Mouse (Mus musculus): ENCODE measurements at regions not wholly inside any gene's neighbourhood (a gene's known extent, or its start where the extent isn't known, plus 50 kb on each side); places are given as distances from the start of the nearest gene placed in this dataset.
A peak's percentile ranks its signal among the peaks of the same experiment; 100 is the strongest.
"Not testable (repeated sequence)": the region's sequence is repeated elsewhere in the genome, so short reads cannot be mapped to it uniquely, and the experiment has no call there.

DNA sequence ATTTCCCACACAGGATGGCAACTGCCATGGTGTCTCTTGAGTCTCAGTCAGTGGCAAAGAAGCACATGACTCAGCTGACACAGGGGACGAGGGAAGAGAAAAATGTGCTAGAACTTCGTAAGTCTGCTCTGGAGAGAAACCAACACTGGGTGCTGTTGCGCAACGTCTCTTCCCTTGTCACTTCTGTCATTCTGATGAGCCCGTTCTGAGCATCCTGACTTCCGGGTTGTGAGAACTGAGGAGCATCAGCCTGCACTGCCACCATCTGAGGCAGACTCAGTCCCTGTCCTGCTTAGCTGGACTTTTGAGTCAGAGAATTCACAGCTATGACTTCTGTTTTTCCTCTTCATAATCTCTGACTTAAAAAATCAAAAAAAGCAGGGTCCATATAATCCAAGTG lies 468.9 kb upstream of the Cdh5 start:
- DNase-seq (ENCODE audit: low read depth, low spot score), result no peak

DNA sequence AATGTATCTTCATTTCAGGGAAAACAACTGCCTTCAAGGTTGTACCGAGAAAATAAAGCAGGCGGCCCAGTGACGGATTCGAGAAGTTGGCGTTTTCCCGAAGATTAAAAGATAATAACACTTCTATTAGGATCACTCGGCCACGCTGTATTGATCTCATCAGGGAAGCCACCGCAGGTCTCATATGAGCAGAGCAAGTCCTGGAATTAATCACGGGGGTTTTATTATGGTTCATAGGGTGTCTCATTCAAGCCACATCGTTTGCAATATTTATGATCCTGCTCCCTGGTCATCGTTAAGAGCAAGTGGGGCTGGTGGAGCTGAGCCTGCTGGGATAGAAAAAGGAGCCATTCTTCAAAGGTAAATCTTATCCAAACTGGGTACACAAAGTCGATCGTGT lies 466.5 kb upstream of the Cdh5 start:
- DNase-seq (ENCODE audit: low read depth, low spot score), result no peak

DNA sequence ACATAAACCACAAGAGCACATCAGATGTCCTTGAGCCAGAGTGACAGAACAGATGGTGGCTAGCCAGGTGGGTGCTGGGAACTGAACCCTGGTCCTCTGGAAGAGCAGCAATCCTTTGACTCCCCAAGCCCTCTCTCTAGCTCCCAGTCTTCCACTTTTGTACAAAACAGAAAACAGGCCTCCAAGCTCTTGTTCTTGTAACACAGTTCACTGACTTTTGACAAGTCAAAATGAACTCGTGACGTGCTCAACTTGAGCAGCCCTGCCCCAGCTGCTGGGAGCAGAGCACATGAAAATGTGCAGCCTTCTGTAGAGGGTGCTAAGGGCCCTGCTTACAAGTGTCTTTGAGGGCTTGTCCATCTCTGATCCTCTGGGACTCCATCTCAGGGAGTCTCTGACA lies 457.8 kb upstream of the Cdh5 start:
- no peak for DNase-seq (ENCODE audit: low read depth, low spot score)

DNA sequence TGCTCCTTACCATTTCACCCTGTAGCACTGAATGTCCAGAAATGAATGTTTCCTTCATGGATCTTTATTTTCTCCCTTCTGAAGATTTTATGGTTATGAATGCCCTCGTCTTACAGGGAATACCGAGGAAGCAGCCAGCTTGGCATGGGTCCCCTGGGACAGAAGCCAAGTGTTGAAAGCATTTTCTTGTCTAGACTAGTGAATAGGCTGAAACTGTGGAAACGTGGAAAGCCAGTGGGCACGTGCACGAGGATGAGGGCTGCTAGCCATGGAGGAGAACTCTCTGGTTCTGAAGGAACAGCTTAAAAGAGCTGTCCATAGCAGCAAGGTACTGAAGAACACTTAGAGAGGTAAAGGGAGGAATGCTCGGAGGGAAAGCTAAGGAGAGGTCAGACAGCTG lies 457.3 kb upstream of the Cdh5 start:
- no peak for DNase-seq (ENCODE audit: low read depth, low spot score)

DNA sequence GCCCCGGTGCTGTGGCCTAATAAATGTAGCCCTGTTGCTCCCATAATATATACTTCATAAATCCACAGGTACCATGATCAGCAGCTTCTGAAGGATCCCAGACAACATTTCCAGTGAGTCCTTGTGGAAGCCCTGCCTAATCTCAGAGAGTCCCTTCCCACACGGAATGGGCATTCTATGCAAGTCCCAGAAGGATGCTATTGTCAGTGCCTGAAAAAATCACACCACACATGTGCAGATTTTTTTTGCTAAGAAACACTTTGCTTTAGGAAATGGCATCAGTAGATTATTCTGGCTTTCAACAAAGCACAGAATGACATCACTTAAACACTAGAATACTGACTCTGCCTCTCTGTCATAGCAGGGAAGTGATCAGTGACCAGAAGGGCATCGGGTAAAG lies 456.6 kb upstream of the Cdh5 start:
- no peak for DNase-seq (ENCODE audit: low read depth, low spot score)

DNA sequence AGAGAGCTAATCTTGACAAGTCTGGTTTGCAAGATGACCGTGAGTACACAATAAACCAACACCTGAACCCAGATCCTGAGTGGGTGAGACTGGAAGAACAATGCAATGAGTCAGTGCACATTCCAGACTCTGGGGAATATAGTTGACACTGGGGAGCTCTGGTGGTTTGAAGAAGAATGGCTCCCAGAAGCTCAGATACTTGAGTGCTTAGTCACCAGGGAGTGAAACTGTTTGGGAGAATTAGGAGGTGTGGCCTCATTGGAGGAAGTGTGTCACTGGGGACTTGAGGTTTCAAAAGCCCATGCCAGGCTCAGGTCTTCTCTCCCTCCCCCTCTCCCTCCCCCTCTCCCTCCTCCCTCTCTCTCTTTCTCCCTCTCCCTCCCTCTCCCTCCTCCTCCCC lies 436.6 kb upstream of the Cdh5 start:
- DNase-seq (ENCODE audit: low read depth, low spot score), result peak; percentile 93

DNA sequence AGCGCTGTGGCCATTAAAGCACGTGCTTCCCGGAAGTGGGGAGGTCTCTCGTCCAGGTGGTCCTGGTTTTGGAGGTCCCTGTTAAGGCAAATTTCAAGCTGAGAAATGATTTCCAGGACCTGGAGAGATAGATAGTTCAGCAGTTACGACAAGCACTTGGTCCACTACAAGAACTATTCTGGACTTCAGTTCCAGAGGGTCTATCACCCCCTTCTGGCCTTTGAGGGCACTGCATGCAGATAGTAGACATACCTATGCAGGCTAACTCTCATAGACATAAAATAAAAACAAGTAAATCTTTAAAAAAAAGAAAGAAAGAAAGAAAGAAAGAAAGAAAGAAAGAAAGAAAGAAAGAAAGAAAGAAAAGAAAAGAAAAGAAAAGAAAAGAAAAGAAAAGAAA lies 415.2 kb upstream of the Cdh5 start:
- peak; percentile 29 for DNase-seq (ENCODE audit: low read depth, low spot score)

DNA sequence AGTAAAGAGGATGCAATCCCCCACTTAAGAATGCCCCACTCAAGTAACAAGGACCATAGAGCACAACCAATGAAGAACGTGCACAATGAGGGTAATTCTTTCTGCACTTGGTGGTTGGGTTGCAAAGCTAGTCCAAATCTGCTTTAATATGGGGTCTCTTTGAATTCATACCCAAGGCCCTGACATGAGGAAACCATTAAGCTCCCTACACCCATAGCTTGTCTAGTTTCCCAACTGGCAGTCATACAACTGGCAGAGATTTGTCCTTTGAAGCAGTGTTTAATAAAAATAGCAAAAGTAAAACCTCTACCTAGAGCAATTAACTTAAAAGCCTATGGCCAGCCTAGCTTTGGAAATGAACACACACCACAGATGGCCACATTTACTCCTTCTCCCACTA lies 411.0 kb upstream of the Cdh5 start:
- DNase-seq (ENCODE audit: low read depth, low spot score), result no peak

DNA sequence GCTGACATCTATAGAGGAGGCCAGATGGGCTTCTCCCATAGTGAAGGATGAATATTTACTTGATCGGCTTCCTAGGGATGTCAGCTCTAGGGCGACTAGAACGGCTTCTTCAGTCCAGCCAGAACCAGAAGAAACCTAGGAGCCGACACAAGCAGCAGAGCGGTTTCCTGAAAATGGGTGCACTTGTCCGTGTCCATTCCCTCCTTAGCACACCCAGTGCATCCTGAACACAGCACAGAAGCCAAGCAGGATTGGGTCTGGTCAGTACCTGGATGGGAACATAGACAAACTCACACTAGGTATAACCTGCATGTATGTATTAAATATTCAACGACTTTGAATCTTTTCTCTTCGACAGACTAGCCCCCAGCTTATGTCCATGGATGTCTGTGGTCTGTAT lies 407.9 kb upstream of the Cdh5 start:
- no peak for DNase-seq (ENCODE audit: low read depth, low spot score)

DNA sequence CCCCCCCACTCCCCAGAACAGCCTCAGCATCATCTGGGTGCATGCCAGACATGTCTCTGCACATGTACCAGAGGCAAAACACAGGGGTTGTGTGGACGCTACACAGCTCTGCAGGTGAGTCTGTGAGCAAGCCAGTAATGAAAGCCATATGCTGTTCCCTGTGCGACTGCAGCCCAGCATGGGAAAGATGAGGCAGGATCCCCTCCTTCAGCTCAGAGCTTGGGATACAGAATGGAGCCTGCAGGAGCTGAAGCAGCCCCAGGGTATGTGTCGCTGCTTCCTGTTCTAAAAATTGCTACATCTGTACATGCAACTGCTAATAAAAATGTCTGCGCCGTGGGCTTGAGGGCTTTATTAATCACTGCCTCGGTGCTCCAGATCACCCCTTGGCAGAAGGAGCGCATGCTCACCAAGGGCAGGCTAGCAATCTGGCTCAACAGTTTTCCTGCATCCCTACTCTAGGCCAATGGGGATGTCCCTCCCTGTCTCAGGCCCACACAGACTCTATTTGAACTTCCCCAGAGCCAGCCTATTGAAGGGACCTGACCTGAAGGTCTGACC lies 407.0 kb upstream of the Cdh5 start:
- peak; percentile 20 for DNase-seq (ENCODE audit: low read depth, low spot score)

DNA sequence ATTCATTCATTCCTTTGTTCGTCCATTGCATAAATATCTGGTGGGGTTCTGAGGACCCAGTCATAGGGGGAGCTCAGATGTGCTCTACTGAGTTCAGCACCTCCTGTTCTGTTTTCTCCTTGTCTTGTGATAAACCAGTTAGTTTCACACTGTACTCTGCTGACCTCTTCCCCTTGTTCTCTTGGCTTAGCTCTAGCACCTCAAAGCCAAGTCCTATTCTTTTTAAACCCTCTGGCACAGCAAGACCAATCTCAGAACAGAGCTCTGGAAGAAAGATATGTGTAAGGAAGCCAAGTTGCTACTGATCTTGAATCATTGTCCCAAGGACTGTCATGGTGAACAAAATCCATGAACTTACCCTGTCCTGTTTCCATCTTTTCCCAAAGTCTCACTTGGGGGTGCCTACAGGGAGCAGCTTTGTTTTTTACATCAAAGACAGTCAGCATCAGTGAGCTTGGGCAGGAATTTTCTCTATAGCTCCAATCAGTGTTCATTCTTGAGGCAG lies 402.4 kb upstream of the Cdh5 start:
- DNase-seq (ENCODE audit: low read depth, low spot score), result no peak

DNA sequence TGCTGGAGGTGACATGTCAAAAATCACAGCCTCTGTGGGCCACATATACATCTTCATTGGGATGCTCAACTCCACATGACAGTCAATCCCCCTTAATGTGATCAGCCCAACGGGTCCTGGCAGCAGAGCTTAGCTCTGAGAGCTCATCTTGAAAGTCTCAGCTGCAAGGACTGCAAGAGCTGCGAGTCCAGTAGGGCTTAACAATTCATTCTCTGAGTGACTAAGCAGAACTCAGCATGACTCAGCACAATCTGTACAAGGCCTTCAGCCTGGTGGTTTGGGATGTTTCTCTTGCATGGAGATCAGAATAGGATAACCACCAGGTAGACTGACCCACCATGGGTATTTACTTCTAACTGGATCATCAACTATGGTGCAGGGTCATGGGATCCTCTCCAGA lies 399.2 kb upstream of the Cdh5 start:
- DNase-seq (ENCODE audit: low read depth, low spot score), result peak; percentile 73

DNA sequence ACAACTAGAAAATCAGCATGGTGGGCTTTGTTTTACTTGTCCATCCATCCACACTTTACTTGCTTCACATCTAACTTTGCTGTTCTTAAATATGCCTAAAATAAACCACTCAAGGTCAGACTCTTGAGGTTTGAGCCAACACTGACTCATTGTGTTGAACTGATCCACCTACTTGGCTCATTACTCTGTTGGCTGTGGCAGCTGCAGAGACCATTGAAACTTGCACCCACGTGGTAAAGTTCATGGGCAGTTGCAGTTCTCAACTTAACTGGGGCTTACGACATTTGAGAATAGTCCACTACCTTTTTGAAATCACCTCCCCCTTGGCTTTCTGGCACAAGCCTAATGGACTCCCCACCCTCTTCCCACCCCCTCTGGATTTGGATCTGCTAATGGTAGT lies 395.3 kb upstream of the Cdh5 start:
- peak; percentile 76 for DNase-seq (ENCODE audit: low read depth, low spot score)

DNA sequence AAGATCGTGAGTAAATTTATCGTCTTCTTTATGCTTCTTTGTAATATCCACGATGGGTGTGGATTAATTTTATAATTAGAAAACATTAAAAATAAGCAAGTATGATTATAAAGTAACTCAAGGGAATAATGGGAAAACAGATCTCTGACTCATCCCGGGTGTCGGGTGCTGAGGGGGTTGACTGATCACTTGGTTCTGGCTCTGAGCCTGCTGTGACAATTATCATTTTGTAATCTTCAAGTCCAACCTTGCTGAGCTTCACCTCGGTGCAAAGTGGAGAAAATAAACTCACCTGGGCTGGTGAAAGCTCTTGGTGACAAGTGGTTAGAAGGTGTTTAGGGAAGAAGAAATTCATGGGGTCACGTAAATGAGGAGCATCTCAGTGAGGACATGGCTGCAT lies 390.6 kb upstream of the Cdh5 start:
- DNase-seq (ENCODE audit: low read depth, low spot score), result not testable (repeated sequence)

DNA sequence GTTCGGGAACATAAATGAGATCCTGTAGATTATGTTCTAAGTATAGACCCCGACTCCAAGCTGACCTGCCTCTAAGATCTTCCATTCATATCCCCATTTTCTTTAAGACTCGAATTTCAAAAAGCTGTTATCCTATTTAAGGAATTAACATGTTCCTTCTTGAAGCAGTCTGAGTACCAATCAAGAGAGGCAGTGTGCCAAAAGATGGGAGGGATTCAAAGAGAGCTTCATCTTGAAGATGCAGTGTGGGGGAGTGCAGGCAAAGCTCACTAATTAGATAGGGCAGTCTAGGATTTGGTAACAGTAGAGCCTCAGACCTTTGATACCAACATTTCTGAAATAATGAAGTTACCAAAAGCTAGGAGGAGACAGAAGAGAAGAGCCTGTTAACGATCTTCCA lies 383.7 kb upstream of the Cdh5 start:
- no peak for DNase-seq (ENCODE audit: low read depth, low spot score)

DNA sequence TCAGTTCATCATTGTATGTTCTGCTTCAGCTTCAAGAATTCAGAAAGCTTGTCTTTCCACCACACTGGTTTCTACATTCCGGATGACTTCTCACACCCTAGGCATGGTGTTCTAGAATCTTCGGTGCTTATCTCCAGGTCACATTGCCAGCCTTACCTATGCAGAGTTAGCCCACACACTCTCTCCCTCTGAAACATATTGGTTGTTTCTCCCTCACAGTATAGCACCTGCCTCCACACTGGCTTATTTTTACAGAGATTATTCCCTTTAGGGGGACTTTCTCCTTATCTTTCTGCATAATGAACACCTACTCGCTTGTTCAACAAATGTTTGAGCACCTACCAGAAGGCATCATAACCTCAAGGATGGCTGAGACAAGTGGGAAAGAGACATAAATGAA lies 368.0 kb upstream of the Cdh5 start:
- DNase-seq (ENCODE audit: low read depth, low spot score), result no peak

DNA sequence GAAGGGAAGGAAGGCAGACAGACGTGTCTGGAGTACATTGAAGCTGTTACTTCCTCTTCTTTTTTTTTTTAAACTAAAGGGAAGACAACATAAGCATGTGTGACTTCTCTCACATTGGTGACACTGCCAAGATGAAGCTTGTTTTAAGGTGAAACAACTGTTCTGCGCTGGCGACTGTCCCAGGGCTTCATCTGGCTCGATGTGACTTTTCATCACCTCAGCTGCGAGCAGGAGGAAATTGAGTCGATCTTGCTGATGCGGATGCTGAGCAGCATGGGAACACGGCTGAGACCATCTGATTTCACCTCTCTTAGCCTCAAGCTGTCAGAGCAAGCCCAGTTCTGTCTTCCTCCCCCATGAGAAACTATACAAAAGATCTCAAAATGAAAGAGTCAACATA lies 363.1 kb upstream of the Cdh5 start:
- no peak for DNase-seq (ENCODE audit: low read depth, low spot score)

DNA sequence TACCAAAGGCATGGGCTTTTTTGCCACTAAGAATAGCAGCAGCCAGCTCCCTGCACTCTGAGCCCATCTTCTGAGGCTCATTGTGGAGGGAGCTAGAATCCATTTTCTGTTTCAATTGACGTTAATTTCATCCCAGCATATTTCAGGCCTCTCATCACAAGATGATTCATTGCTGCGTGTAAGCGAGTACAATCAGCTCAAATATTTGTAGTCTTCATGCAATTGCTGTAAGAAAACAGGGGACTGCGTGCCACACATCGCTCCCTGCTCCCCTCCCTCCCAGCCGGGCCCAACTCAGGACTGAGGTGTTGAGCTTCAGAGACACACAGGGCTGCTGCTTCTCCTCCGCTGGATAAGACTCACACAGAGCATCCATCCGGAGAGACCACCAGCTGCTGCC lies 360.0 kb upstream of the Cdh5 start:
- DNase-seq (ENCODE audit: low read depth, low spot score), result peak; percentile 73

DNA sequence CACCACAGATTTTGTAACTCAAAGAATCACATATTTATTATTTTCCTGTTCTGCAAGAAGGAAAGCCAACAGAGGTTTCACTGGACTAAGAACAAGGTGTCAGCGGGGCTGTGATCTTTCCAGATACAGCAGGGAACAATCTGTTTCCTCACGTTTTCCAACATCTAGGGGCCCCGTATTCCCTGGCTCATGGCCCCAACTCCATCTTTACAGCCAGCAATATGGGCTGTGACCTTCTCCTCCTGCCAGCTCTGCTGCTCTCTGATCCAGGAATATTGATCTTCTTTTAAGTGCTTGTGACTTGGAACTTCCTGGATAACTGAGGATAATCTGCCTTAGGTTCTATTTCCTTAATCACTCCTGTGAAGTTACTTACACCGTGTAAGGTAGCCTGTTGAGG lies 352.7 kb upstream of the Cdh5 start:
- DNase-seq (ENCODE audit: low read depth, low spot score), result no peak

DNA sequence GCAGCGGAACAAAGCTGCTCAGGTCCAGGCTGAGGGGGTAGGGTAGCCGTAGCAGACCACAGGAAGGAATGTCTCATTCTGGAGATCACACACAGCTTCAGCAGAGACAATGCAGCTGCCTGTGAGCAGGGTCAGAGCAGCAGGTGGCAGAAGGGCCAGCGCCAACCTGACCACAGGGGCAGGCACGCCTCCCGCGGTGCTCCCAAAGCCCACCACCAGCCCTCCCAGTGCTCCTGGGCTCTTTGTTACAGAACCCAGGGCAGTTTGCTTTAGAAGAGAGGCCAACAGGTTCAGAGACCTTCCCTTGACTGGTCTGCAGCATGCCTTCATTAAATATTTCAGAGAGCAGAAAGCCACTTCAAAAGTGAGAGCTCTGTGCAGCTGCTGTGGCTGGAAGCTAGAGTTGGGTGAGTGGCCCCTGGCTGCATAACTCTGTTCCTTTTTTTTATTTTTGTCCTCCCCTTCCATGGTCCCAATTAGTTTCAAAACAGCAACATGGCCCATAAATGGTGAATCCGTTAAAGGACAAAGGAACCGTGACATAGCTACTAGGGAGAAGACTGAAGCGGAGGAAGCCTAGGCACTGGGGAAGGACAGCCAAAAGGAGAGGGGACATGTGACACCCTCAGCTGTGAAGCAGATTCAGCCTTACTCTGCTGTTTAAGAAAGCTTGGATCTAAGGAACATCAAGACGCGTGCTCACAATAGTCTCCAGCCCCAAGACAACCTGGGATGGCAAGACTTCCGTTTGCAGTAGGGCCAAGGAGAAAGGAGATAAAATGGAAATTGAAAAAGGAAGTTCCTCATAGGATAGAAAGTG lies 350.9 kb upstream of the Cdh5 start:
- no peak for DNase-seq (ENCODE audit: low read depth, low spot score)

DNA sequence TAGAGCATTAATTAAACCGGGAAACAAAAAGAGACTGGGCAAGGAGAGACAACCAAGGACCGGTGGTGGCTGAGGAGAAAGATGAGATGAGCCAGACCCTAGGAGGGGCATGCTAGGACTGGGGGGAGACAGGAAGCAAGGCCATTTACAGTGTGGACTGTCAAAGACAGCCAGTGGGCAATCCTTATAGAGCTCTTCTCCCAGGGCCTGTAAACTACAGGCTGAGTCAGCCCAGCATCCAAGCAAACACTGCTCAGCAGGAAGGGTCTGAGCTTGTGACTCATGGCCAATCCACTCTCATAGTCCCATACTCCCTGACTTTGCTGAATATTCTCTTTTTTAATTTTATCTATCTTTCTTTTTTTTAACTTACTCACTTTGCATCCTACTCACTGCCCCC lies 350.3 kb upstream of the Cdh5 start:
- peak; percentile 81 for DNase-seq (ENCODE audit: low read depth, low spot score)

DNA sequence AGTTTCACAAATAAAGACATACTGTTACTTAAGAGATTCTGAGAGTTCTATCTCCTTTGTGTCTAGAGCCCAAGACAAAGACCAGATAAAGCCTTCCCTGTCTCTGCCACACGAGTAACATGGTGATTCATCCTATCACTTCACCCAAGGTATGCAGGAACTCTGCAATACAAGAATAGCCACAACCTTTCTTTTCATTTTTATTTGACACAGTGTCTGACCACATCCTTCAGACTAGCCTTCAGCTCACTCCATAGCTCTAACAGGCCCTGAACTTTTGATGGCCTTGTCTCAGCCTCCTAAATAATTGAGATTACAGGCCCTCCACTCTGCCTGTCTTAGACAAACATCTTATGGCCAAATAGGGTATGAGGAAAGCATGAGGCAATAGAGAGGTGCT lies 337.6 kb upstream of the Cdh5 start:
- peak; percentile 65 for DNase-seq (ENCODE audit: low read depth, low spot score)

DNA sequence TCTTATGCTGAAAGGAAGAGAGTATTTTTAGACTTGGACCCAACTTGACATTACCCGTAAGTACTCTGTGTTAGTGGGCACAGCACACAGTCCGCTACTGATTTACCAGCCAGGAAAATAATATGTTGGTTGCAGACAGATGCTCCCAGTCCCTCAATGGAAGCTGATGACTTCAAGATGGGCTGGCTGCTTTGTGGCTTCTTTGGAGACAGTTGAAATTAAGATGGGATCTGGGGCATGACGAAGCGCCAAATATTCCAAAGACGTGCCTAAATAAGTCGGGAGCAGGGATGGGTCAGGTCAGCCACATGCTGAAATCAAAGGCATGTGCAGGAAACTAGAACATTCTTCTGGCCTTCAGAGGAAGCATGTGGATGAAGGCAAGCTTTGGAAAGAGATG lies 321.8 kb upstream of the Cdh5 start:
- no peak for DNase-seq (ENCODE audit: low read depth, low spot score)

DNA sequence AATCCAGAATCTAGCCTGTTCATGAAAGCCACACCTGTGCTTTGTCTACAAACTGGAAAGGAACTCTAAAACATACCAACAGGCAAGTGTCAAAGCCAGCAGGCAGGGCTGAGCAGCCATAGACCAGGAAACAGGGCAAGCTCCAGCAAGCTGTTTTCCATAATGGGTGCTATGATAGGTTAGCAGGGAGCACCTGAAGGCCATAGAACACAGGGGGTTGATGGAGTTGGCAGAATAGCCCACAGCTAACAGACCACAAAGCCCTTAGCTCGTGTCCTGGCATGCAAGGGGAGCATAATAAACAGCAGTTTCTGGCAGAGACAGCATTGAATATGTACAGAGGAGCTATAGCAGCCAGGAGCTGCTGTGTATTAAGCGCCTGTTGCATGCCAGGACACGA lies 313.1 kb upstream of the Cdh5 start:
- no peak for DNase-seq (ENCODE audit: low read depth, low spot score)

Measured in 3T3-L1 (cell line).